Mouse (Mus musculus): Measurements from ENCODE around the gene Clcf1. TPM values are rescaled to one million over a fixed set of nuclear protein-coding genes. Genes with fewer than 3 reads are reported as not detected.
A peak's percentile ranks its signal among the peaks of the same experiment; 100 is the strongest.

The Clcf1 gene
- polyA plus RNA-seq, 1 experiment from 2014 or later: 0.31 TPM

DNA sequence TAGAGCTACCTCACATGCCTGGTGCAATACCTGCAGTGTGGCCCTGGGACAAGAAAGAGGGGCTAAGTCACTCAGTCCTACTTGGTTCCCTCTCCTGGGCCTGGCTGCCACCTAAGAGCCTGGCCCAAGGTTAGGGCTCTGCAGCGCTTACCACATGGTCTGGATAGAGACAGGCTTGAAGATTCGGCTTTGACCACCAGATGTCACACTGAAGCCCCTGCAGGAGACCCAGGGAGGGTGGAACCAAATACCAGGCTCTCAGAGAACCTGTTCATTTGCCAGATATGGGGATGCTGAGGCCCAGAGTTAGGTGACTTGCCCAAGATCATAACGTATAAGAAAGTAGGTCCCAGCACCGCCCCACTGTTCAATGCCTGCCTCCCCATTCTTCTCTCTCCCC is 51.9 kb downstream of the Clcf1 start:
- H3K36me3 ChIP-seq (ENCODE audit: control insufficient read depth, insufficient read depth, low read length): no peaks in the 10 kb centered on the region
- H3K9ac ChIP-seq (ENCODE audit: low read length): no peak overlapping the region
- no peak overlapping the region for H3K4me2 ChIP-seq
- H3K4me1 ChIP-seq (ENCODE audit: control insufficient read depth, insufficient read depth, low read length): no peaks in the 10 kb centered on the region; the same call in 1 of the 2 replicates
- DNase-seq (ENCODE audit: low spot score, missing footprints) (no peak), ATAC-seq (ENCODE audit: low FRiP score) (no peak)
- 76% methylated on average over 4 of the region's 4 CpGs for WGBS
- peaks cover 15% of the 10 kb centered on the region; the same call in 1 of the 2 replicates for H3K27me3 ChIP-seq (ENCODE audit: control insufficient read depth, insufficient read depth, low read length)
- H3K27ac ChIP-seq (ENCODE audit: low read depth, low read length): no peak overlapping the region
- H3K9me3 ChIP-seq (ENCODE audit: control insufficient read depth, low read length): no peaks in the 10 kb centered on the region
- no peak overlapping the region for H3K4me3 ChIP-seq (ENCODE audit: low read depth, low read length)

GRCm38 (mm10) chr19:4268566-4269361 is 54.7 kb downstream of the Clcf1 start, which contains the start of gene Ssh3:
Gene Ssh3, minus strand, starts transcription at chr19:4269180.
- H3K36me3 ChIP-seq (ENCODE audit: control insufficient read depth, insufficient read depth, low read length): no peaks in the 10 kb centered on the region
- no peak for DNase-seq (ENCODE audit: low spot score, missing footprints)
- peaks cover 15% of the 10 kb centered on the region; the same call in 1 of the 2 replicates for H3K27me3 ChIP-seq (ENCODE audit: control insufficient read depth, insufficient read depth, low read length)
- ATAC-seq (ENCODE audit: low FRiP score): 0 out of 2 replicates have a peak, but pooled peaks have one; percentile 33
- H3K27ac ChIP-seq (ENCODE audit: low read depth, low read length): no peak within 1 kb of the TSS
- H3K4me2 ChIP-seq: peak within 1 kb of the TSS; percentile 44
- no peaks in the 10 kb centered on the region; the same call in 1 of the 2 replicates for H3K4me1 ChIP-seq (ENCODE audit: control insufficient read depth, insufficient read depth, low read length)
- no peaks in the 10 kb centered on the region for H3K9me3 ChIP-seq (ENCODE audit: control insufficient read depth, low read length)
- H3K4me3 ChIP-seq (ENCODE audit: low read depth, low read length): peak within 1 kb of the TSS; percentile 23
- H3K9ac ChIP-seq (ENCODE audit: low read length): peak within 1 kb of the TSS; percentile 35
- 7% methylated on average over 46 of the region's 46 CpGs for WGBS

- no peak overlapping the region for H3K4me2 ChIP-seq
- 71% methylated on average over 6 of the region's 6 CpGs for WGBS
- no peak overlapping the region for H3K27ac ChIP-seq (ENCODE audit: low read depth, low read length)
- ATAC-seq (ENCODE audit: low FRiP score) (no peak), DNase-seq (ENCODE audit: low spot score, missing footprints) (no peak)
- peaks cover 15% of the 10 kb centered on the region; the same call in 1 of the 2 replicates for H3K27me3 ChIP-seq (ENCODE audit: control insufficient read depth, insufficient read depth, low read length)
- H3K9ac ChIP-seq (ENCODE audit: low read length): no peak overlapping the region
- H3K36me3 ChIP-seq (ENCODE audit: control insufficient read depth, insufficient read depth, low read length): no peaks in the 10 kb centered on the region
- no peaks in the 10 kb centered on the region for H3K9me3 ChIP-seq (ENCODE audit: control insufficient read depth, low read length)
- H3K4me1 ChIP-seq (ENCODE audit: control insufficient read depth, insufficient read depth, low read length): no peaks in the 10 kb centered on the region; the same call in 1 of the 2 replicates
- no peak overlapping the region for H3K4me3 ChIP-seq (ENCODE audit: low read depth, low read length)
Observed at GRCm38 (mm10) chr19:4270187-4270586, 56.1 kb downstream of the Clcf1 start.

GRCm38 (mm10) chr19:4270972-4271371 is 56.9 kb downstream of the Clcf1 start:
- no peaks in the 10 kb centered on the region for H3K9me3 ChIP-seq (ENCODE audit: control insufficient read depth, low read length)
- no peaks in the 10 kb centered on the region for H3K36me3 ChIP-seq (ENCODE audit: control insufficient read depth, insufficient read depth, low read length)
- H3K27ac ChIP-seq (ENCODE audit: low read depth, low read length): no peak overlapping the region
- no peak overlapping the region for H3K9ac ChIP-seq (ENCODE audit: low read length)
- WGBS: 96% methylated on average over 11 of the region's 11 CpGs
- H3K4me3 ChIP-seq (ENCODE audit: low read depth, low read length): no peak overlapping the region
- ATAC-seq (ENCODE audit: low FRiP score) (no peak), DNase-seq (ENCODE audit: low spot score, missing footprints) (no peak)
- peaks cover 15% of the 10 kb centered on the region; the same call in 1 of the 2 replicates for H3K27me3 ChIP-seq (ENCODE audit: control insufficient read depth, insufficient read depth, low read length)
- no peaks in the 10 kb centered on the region; the same call in 1 of the 2 replicates for H3K4me1 ChIP-seq (ENCODE audit: control insufficient read depth, insufficient read depth, low read length)
- no peak overlapping the region for H3K4me2 ChIP-seq

Small RNA genes lying within 50 kb of the gene (microRNA-seq; reads per million reads assigned to microRNA genes)
- gene Gm26115 (not detected), gene Mir6985 (0.57 reads per million)

Other genes starting within 250 kb of the Clcf1 start
- gene Aldh3b2, start 241.9 kb upstream of the Clcf1 start, polyA plus RNA-seq (2014; fragmentation: Nextera tagmentation; extraction: Ambion mirVana): 0.44 and 0.50 TPM in 2 replicates
- 1.0 and 1.6 TPM in 2 replicates for gene Acy3, start 227.7 kb upstream of the Clcf1 start, polyA plus RNA-seq (2014; fragmentation: Nextera tagmentation; extraction: Ambion mirVana)
- gene Tbx10, start 221.5 kb upstream of the Clcf1 start, polyA plus RNA-seq (2014; fragmentation: Nextera tagmentation; extraction: Ambion mirVana): not detected in 2 replicates
- gene Nudt8, start 213.7 kb upstream of the Clcf1 start, polyA plus RNA-seq (2014; fragmentation: Nextera tagmentation; extraction: Ambion mirVana): 14.0 and 15.1 TPM in 2 replicates
- 0.87 and 1.5 TPM in 2 replicates for gene Gm49405, start 213.6 kb upstream of the Clcf1 start, polyA plus RNA-seq (2014; fragmentation: Nextera tagmentation; extraction: Ambion mirVana)
- 1.5 TPM in 2 replicates for gene Doc2g, start 210.9 kb upstream of the Clcf1 start, polyA plus RNA-seq (2014; fragmentation: Nextera tagmentation; extraction: Ambion mirVana)
- gene Ndufv1, start 201.4 kb upstream of the Clcf1 start, polyA plus RNA-seq (2014; fragmentation: Nextera tagmentation; extraction: Ambion mirVana): 180 TPM in 2 replicates
- 337 and 342 TPM in 2 replicates for gene Gstp1, start 176.3 kb upstream of the Clcf1 start, polyA plus RNA-seq (2014; fragmentation: Nextera tagmentation; extraction: Ambion mirVana)
- gene Gstp2, start 168.2 kb upstream of the Clcf1 start, polyA plus RNA-seq (2014; fragmentation: Nextera tagmentation; extraction: Ambion mirVana): 1.1 and 3.8 TPM in 2 replicates
- not detected in 2 replicates for gene Gstp3, start 154.7 kb upstream of the Clcf1 start, polyA plus RNA-seq (2014; fragmentation: Nextera tagmentation; extraction: Ambion mirVana)
- gene Cabp2, start 132.7 kb upstream of the Clcf1 start, polyA plus RNA-seq (2014; fragmentation: Nextera tagmentation; extraction: Ambion mirVana): not detected in 2 replicates
- 60.8 and 73.5 TPM in 2 replicates for gene Cdk2ap2, start 117.1 kb upstream of the Clcf1 start, polyA plus RNA-seq (2014; fragmentation: Nextera tagmentation; extraction: Ambion mirVana)
- 11.2 and 11.3 TPM in 2 replicates for gene Pitpnm1, start 114.2 kb upstream of the Clcf1 start, polyA plus RNA-seq (2014; fragmentation: Nextera tagmentation; extraction: Ambion mirVana)
- 54.9 and 58.9 TPM in 2 replicates for gene Aip, start 88.4 kb upstream of the Clcf1 start, polyA plus RNA-seq (2014; fragmentation: Nextera tagmentation; extraction: Ambion mirVana)
- gene Gpr152, start 74.5 kb upstream of the Clcf1 start, polyA plus RNA-seq (2014; fragmentation: Nextera tagmentation; extraction: Ambion mirVana): not detected in 2 replicates
- gene Cabp4, start 70.2 kb upstream of the Clcf1 start, polyA plus RNA-seq (2014; fragmentation: Nextera tagmentation; extraction: Ambion mirVana): 0.11 TPM in 1 of 2 replicates, not detected in the other
- 105 and 127 TPM in 2 replicates for gene Coro1b, start 65.6 kb upstream of the Clcf1 start, polyA plus RNA-seq (2014; fragmentation: Nextera tagmentation; extraction: Ambion mirVana)
- gene Ptprcap, start 60.6 kb upstream of the Clcf1 start, polyA plus RNA-seq (2014; fragmentation: Nextera tagmentation; extraction: Ambion mirVana): 0.75 and 1.7 TPM in 2 replicates
- 35.4 and 46.8 TPM in 2 replicates for gene Rps6kb2, start 50.9 kb upstream of the Clcf1 start, polyA plus RNA-seq (2014; fragmentation: Nextera tagmentation; extraction: Ambion mirVana)
- 2.5 and 2.9 TPM in 2 replicates for gene Carns1, start 38.8 kb upstream of the Clcf1 start, polyA plus RNA-seq (2014; fragmentation: Nextera tagmentation; extraction: Ambion mirVana)
- gene Tbc1d10c, start 23.0 kb upstream of the Clcf1 start, polyA plus RNA-seq (2014; fragmentation: Nextera tagmentation; extraction: Ambion mirVana): 0.29 and 1.5 TPM in 2 replicates
- 874 and 929 TPM in 2 replicates for gene Ppp1ca, start 22.2 kb upstream of the Clcf1 start, polyA plus RNA-seq (2014; fragmentation: Nextera tagmentation; extraction: Ambion mirVana)
- gene Rad9a, start 12.6 kb upstream of the Clcf1 start, polyA plus RNA-seq (2014; fragmentation: Nextera tagmentation; extraction: Ambion mirVana): 42.4 and 43.5 TPM in 2 replicates
- not detected in 2 replicates for gene AC109138.7, start 119 bp downstream of the Clcf1 start, polyA plus RNA-seq (2014; fragmentation: Nextera tagmentation; extraction: Ambion mirVana)
- 12.2 and 12.6 TPM in 2 replicates for gene Pold4, start 17.7 kb downstream of the Clcf1 start, polyA plus RNA-seq (2014; fragmentation: Nextera tagmentation; extraction: Ambion mirVana)
- 2.1 and 2.3 TPM in 2 replicates for gene Ssh3, start 54.9 kb downstream of the Clcf1 start, polyA plus RNA-seq (2014; fragmentation: Nextera tagmentation; extraction: Ambion mirVana)
- 8.5 and 8.8 TPM in 2 replicates for gene Ankrd13d, start 68.9 kb downstream of the Clcf1 start, polyA plus RNA-seq (2014; fragmentation: Nextera tagmentation; extraction: Ambion mirVana)
- gene Grk2, start 92.0 kb downstream of the Clcf1 start, polyA plus RNA-seq (2014; fragmentation: Nextera tagmentation; extraction: Ambion mirVana): 13.2 and 16.5 TPM in 2 replicates
- gene Kdm2a, start 184.0 kb downstream of the Clcf1 start, polyA plus RNA-seq (2014; fragmentation: Nextera tagmentation; extraction: Ambion mirVana): 34.9 and 42.0 TPM in 2 replicates
- gene Rhod, start 225.2 kb downstream of the Clcf1 start, polyA plus RNA-seq (2014; fragmentation: Nextera tagmentation; extraction: Ambion mirVana): 10.9 and 11.1 TPM in 2 replicates

Measured in midbrain, embryonic 11.5 days (tissue).